Mouse (Mus musculus) embryonic fibroblast, embryonic 13.5 days (primary cell): ENCODE data around the gene Ap3d1. TPM values are rescaled to one million over a fixed set of nuclear protein-coding genes. Genes with fewer than 3 reads are reported as not detected.

Source experiments
- H3K27ac ChIP-seq: 2 replicates; pipeline ENCODE4 v1.5.1; 2012; ENCODE audit warnings: low read length, control low read depth, inconsistent platforms; ENCODE audit not compliant: insufficient read depth
- H3K4me1 ChIP-seq: 2 replicates; pipeline ENCODE4 v1.6.1; 2011; ENCODE audit warnings: low read length; ENCODE audit not compliant: control insufficient read depth, insufficient read depth
- H3K4me3 ChIP-seq: 2 replicates; pipeline ENCODE4 v1.5.1; 2011; ENCODE audit warnings: mild to moderate bottlenecking, control low read depth, low read length; ENCODE audit not compliant: insufficient read depth
- CTCF ChIP-seq: IDR thresholded peaks from 2 replicates; pipeline ENCODE4 v1.5.1; 2011; ENCODE audit warnings: mild to moderate bottlenecking, control low read depth, low read length, moderate library complexity, borderline replicate concordance; ENCODE audit not compliant: insufficient read depth
- POLR2A ChIP-seq: IDR thresholded peaks from 2 replicates; pipeline ENCODE4 v1.6.1; 2011; ENCODE audit warnings: low read depth, mild to moderate bottlenecking, control low read depth, low read length, moderate library complexity
- polyA plus RNA-seq: library from polyadenylated mRNA; stranded (reverse); fragments of >200 nt; gene quantifications from 2 replicates; pipeline ENCODE4 v1.2.4, GENCODE M21; 2011; ENCODE audit warnings: low read depth; ENCODE audit not compliant: missing spikeins, insufficient read length

The Ap3d1 gene
- 116 and 155 TPM in 2 replicates for polyA plus RNA-seq

DNA sequence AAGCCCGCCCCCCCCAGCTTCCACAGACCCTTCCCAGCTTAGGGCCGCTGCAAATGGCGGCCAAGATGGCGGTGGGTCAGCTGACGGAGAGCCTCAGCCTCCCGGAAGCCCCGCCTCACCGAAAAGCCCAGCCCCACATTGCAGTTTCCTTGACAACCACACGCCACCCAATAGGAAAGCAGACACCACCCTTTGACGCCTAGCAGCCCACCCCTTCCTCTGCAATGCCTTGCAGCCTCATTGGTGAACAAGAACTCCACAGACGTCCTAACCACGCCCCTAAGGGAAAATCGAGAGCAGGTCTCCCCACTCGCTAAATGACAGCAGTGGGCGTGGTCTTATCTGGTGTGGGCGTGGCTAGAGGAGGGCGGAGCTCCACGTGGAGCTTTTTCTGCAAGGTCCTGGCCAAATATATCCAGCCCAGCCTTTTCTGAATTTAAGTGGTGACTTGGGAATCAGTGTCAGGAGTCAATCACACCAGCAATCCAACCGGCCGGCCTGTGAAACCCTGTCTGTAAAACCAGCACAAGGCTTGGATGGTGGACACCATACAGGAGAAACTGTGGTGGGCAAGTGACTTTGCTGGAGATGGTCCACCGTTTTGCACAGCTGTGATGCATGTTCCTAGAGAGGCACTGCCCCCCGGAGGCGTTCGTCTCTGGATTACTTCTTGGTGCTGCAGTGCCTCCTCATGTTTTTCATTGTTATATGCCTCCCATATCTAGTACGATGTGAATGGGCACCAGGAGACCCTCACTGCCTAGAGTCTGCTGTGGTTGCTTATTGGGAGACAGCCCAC, at the start of gene Ap3d1:
Gene Ap3d1, minus strand, starts transcription at position 85 of the 799 bp plus-strand sequence.
- TF ChIP-seq POLR2A (peak; percentile 66), CTCF (no peak)
- Histone ChIP-seq H3K27ac (peak within 1 kb of the TSS; percentile 53), H3K4me3 (peak within 1 kb of the TSS; percentile 100), H3K4me1 (peaks cover 4% of the 10 kb centered on the region)

DNA sequence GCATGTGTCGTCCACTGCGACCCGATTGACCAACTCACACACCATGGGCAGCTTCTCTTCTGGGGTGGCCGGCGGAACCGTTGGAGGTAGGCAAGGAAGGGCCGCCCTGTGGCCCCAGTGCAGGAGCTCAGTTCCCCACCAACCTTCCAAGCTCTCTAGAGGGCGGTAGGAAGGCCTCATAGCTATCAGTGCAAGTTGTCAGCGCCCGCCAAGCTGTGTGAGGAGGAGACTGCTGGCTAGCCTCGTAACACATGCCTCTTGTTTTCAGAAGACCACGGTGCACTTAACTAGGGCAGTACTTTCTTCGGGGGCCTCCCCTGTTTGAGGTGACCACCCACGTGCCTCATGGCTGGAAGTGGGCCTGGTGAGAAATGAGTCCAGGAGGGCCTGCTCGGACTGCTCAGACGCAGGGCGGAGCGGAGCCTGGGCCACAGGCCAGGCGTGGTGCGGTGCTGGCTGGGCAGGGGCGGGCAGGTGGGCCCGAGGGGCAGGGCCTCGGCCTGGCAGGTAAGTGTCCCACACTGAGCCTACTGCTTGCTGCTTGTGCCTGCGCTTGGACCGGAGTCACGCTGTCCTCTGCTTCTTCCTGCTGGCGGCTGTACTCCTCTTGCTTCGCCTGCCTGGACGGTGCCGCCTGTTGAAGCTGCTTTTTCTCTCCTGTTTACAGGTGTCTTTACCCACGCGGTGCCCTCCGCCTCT, 49.6 kb upstream of the Ap3d1 start:
- TF ChIP-seq CTCF (no peak), POLR2A (no peak)
- H3K4me3 ChIP-seq = no peak overlapping the region
- H3K4me1 ChIP-seq = peaks cover 3% of the 10 kb centered on the region; the same call in 1 of the 2 replicates
- H3K27ac ChIP-seq = no peak overlapping the region

DNA sequence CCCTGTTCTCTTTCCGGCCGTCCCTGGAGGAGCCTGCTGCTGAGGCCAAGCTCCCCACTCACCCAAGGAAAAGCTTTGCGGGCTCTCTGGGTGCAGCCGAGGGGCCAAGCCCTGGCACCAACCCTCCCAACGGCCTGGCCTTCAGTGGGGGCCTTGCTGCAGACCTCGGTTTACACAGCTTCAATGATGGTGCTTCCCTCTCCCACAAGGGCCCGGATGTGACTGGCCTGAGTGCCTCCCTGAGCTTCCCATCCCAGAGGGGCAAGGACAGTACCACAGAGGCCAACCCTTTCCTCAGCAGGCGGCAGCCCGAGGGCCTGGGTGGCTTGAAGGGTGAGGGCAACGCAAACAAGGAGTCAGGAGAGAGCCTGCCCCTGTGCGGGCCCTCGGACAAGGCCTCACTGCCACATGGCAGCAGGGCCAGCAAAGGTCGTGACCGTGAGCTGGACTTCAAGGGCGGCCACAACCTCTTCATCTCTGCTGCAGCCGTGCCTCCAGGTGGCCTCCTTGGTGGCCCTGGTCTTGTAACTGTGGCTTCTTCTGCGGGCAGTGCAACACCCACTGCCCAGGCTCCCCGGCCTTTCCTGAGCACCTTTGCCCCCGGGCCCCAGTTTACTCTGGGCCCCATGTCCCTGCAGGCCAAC, 48.8 kb upstream of the Ap3d1 start:
- no peak overlapping the region for H3K27ac ChIP-seq
- no peaks in the 10 kb centered on the region for H3K4me1 ChIP-seq
- no peak overlapping the region for H3K4me3 ChIP-seq
- TF ChIP-seq CTCF = no peak
- TF ChIP-seq POLR2A = no peak

DNA sequence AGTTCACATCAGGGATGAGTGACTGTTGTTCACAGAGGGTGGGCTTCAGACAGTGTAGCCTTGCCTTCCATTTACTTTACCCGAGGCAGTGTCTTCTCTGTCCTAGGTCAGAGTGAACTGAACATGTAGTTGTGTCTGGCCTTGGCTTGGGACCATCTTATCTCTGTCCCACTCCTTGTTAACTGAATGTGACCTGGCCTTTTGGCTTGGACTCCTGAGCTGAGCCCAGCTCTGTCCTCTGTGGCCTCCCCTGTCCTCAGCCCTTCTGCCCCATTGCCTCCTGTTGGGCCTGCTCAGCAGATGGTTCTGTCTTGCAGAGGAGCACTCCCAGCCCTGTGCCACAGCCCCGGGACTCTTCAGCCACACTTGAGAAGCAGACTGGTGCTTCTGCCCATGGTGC, 45.5 kb upstream of the Ap3d1 start:
- H3K27ac ChIP-seq = no peak overlapping the region
- TF ChIP-seq CTCF = no peak
- no peak for TF ChIP-seq POLR2A
- H3K4me1 ChIP-seq = no peaks in the 10 kb centered on the region
- no peak overlapping the region for H3K4me3 ChIP-seq

DNA sequence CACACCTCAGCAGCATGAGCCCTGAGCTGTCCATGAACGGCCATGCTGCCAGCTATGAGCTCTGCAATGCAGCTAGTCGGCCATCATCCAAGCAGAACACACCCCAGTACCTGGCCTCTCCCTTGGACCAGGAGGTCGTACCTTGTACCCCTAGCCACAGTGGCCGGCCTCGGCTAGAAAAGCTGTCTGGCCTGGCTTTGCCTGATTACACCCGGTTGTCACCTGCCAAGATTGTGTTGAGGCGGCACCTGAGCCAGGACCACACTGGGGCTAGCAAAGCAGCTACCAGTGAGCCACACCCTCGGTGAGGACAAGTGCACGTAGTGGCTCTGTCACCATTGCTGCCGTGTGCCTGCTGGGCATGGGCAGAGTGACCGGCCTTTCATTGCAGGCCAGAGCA, 43.9 kb upstream of the Ap3d1 start:
- H3K4me3 ChIP-seq = no peak overlapping the region

DNA sequence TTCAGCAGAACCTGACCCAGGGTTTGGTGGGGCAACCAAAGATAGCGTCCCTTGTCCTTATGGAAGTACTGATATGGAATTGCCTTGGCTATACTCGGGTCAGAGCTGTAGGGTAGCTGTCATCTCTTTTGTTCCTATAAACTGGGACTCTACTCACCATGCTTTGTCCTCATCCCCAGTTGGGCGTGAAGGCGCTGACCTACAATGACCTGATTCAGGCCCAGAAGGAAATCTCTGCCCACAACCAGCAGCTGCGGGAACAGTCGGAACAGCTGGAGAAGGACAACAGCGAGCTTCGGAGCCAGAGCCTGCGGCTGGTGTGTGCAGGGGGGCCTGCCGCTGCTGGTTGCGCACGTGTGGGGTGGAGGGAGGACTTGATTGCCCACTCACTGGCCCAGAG, 42.8 kb upstream of the Ap3d1 start:
- Histone ChIP-seq H3K4me3 (no peak overlapping the region), H3K4me1 (no peaks in the 10 kb centered on the region), H3K27ac (no peak overlapping the region)
- TF ChIP-seq POLR2A (no peak), CTCF (no peak)

More for the DNA sequence above, 43.9 kb upstream of the Ap3d1 start:
- TF ChIP-seq CTCF (no peak), POLR2A (no peak)
- Histone ChIP-seq H3K27ac (no peak overlapping the region), H3K4me1 (no peaks in the 10 kb centered on the region)

DNA sequence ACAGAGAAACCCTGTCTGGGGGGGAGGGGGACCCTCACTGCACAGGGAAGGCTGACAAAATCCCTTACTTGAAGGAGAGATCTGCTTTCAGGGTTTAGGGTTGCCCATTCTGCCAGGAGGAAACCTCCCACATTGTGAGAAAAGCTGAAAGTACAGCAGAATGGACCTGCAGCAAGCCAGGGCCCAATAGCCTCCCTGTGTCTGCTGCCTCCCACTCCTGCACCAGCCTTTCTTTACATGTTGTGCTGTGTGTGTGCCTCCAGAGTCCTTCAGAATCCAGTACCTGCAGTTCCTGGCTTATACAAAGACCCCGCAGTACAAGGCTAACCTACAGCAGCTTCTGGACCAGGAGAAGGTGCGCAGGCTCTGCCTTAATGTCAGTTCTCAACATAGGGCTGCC, 42.2 kb upstream of the Ap3d1 start:
- Histone ChIP-seq H3K27ac (no peak overlapping the region), H3K4me1 (no peaks in the 10 kb centered on the region), H3K4me3 (no peak overlapping the region)
- no peak for TF ChIP-seq CTCF
- TF ChIP-seq POLR2A = no peak

DNA sequence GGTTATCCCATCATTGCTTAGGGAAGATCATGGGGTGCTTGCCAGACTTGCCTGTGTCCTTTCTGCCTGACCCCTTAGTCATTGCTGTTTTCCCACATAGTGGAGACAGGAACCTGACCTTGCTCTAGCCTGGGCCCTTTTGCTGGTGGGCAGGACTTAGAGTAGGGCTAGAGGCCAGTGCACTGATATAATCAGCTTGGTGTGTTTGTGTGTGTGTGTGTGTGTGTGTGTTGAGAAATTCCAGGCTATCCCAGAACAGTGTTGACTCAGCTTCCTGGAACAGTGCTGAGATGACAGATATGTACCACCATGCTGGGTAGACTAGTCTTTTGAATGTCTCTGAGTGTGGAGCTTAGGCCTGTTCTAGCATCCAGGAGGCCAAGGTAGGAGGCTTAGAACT, 37.5 kb upstream of the Ap3d1 start:
- Histone ChIP-seq H3K27ac (no peak overlapping the region), H3K4me3 (no peak overlapping the region), H3K4me1 (peaks cover 18% of the 10 kb centered on the region)
- no peak for TF ChIP-seq POLR2A

DNA sequence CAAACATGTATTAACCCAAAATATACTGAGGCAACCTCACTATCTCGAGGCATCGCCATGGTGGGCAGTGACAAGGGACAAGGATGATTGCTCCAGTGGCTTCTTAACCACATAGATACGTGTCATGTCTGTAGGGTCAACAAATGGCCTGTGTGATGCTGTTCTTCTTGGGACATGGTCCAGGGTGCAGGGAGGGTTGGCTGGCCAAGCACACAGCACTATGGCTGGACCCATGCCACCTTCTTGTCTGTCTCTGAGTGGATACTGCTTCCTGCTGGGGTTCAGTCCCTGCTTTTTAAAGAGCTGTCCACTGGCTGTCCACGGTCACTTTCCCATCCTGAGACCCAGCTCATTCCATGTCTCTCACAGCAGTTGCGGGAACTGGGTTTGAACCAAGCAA, 35.1 kb upstream of the Ap3d1 start:
- no peak overlapping the region for H3K27ac ChIP-seq
- H3K4me1 ChIP-seq = peaks cover 33% of the 10 kb centered on the region
- H3K4me3 ChIP-seq = no peak overlapping the region
- TF ChIP-seq CTCF (no peak), POLR2A (no peak)
